Mouse (Mus musculus): ENCODE measurements around the gene Dnttip1.

The Dnttip1 gene

DNA sequence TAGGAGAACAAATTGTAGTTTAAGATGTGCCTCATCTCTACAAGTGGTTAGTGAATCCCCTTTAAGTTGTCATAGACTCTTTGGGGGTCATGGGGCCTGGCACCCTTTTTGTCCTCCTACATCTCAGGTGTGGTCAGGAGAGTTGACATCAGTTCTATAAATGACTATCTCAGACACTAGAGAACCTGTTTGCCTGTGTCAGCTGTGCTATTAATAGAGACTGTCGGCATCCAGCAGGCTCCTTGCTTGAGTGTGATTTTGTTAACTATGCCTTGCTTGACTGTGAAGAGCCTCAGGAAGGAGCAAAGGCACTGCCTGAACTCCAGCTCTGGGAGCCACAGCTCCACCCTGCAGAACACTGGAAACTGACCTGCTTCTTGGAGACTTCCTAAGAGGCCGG lies 9.0 kb downstream of the Dnttip1 start:
- no peak for DNase-seq

DNA sequence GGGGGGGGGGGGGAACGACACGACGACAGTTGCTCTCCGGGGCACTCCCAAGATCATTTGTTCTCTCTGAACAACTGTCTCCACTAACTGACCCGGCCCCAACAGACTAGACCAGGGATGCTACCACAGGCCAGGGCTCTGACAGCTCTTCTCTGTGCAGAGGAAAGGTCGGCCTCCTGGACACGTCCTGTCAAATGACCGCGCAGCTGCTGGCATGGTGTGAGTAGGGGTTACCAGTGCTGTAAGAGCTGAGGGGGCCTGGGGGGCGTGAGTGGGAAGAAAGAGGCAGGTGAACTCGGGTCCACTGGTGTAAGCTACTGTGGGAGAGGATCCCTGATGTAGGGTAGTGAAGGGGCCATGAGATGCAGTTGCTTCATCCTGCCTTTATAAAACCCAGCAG lies 12.1 kb downstream of the Dnttip1 start:
- DNase-seq = no peak

DNA sequence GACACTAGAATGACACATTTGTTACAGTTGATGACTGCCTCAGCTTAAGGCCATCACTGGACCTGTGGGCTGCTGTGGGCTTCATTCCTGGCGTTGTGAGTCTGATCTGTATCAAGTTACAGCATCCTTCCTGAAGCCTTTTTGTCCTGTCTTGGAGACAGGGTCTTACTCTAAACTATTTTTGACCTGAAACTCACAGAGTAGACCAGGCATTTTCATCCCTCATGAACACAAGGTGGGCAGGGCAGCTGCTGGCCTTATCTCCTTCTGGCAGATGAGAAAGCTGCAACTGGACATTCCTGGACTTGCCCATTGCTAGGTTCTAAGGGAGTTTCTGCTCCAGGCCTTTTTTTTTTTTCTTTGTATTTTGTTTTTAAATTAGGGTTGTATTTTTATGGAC lies 12.9 kb downstream of the Dnttip1 start:
- no peak for DNase-seq

DNA sequence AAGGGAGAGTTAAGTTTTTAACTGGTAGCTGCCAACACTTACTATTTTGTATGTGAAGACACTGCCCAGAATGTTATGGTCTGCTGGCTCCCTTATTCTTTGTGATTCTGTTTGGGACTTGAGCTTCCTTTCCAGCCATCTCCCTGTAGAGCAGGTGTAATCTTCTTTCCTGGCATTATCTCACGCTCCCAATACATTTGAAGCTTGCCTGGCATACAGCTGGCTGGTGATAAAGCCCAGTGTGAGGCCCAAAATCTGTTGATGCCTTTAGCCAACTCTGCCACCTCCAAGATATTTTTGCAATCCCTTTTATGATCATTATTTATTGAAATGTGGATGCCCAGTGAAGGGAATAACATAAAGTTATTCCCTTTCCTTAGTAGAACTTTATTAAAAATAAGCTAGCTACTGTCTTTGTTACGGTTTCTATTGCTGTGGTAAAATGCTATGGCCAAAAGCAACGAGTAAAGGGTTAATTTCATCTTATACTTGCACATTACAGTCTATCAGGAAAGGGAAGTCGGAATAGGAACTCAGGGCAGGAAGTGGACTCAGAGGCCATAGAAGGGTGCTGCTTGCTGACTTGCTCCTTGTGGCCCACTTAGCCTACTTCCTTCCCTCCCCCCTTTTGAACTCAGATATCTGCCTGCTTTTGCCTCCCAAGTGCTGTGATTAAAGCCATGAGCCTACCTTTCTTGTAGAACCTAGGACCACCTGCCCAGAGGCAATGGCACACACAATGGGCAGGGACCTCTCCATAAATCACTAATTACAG lies 14.5 kb downstream of the Dnttip1 start:
- no peak for DNase-seq

DNA sequence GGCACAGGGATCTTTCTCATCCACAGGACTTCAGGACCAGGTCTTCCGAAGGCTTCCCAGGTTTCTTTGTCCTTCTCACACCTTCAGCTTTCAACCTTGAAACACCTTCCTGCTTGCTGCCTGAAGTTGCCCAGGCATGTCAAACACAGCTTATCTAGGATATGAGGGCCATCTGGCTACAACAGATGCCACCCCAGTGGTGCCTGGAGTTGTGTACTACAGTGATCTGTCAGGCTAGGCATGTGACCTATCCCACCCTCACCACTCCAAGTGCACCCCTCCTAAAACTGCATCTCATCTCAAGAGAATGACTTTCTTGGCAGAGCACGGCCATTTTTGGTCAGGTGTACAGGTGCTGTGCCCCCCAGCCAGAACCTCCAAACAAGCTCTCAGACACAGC lies 15.7 kb downstream of the Dnttip1 start:
- no peak for DNase-seq

DNA sequence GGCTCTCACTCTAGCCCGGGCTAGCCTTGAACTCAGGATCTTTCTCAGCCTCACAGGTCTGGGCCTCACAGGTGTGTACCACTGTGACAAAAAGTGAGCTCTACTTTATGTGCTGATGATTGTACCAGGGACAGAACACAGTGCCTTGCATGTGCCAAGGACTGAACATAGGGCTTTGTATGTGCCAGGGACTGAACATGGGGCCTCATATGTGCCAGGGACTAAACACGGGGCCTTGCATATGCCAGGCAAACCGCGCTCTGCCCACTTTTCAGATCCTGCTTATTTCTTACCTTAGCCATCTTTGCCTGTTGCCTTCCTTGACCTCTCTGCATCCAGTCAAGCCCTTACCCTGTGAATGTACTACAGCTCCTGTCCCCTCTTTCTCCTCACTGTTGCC lies 16.2 kb downstream of the Dnttip1 start:
- DNase-seq = no peak

DNA sequence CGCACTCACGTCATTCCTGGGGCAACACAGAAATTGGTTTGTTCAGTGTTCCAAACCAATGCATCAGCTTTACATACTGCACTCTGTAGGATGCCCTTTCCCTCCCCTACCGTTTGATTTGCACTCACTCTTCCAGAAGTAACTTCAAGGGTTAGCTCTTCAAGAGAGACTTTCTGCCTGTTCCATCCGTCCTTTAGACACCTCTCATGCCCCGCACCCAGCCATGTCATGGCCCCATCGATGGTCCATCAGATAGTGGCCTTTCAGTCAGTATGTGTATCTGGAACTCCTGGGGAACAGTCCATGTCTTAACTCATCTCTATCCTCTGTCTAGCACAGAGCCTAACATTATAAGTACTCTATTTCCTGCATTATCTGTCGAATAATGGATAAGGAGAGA lies 16.8 kb downstream of the Dnttip1 start:
- no peak for DNase-seq

DNA sequence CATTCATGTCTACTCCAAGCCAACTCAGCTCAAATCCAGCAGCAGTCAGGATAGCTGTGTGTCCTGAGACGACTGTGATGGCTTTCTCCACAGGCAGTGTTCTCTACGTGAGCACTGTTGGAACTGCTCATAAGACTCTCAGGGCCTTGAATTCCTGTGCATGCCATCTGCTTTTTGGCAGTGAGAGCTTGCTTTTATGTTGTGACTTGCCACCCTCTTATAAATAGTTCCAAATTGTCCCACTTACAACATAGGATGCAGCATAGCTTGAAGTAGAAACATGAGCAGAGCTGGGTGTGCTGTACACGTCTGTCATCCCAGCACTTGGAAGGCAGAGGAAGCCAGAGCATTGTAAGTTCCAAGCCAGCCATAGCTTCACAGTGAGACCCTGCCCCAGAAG lies 20.1 kb downstream of the Dnttip1 start:
- no peak for DNase-seq

DNA sequence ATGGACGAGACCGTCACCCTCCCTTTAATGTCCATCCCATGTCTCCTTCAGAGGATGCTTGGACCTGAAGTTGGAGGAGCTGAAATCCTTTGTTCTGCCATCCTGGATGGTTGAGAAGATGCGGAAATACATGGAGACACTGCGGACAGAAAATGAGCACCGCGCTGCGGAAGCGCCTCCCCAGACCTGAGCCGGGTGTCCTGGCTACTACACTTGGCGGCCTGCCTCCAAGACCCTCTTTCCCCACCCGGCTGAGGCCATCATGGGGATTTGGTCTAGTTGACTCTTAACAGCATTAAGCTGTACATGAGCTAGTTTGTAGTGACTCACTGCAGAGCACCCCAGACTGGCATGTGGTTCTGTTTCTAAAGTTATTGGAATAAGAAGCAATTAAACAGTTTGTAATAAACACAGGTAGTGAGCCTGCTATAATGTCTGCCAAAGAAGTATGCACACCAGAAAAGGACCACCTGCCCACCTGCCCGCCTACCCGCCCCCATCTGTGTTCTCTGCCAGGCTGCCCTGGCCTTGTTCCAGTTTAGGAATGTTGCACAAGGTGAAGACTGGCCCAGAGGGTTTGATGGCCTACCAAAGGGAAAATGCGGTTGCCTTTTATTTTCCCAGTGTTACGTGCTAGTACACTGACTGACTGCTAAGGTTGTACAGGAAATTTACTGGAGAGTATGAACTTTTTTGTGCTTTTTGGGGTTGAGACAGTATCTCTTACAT lies 22.2 kb downstream of the Dnttip1 start:
- DNase-seq = no peak

DNA sequence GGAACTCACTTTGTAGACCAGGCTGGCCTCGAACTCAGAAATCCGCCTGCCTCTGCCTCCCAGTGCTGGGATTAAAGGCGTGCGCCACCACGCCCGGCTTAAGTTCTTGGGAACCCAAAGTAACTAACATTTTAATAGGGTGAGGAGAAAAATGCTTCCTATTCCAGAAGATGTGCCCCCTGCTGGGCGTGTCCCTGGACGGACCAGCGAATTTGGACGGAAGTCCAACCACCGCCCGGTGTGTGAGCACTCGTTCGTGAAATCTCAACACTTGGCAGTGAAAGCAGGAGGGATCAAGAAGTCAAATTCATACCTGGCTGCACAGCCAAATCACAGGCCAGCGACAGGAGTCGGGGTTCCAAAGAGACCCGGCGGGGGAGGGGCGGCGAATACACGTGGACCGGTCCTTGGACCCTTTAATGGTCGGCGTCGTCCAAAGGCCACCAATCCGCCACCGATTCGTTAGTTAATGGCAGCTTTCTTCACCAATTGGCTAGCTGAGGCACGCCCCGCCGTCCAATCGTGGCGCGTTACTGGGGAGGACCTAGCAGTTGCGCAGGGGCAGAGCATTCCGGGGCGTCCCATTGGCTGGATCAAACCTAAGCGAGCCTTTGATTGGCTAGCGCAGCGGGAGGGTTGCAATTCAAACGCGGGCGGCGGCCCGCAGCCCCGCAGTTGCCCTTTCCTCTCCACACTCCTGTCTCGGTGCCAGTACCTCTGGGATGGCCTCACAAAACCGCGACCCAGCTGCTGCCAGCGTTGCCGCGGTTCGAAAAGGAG lies 23.7 kb downstream of the Dnttip1 start, which contains the start of gene Ube2c:
Gene Ube2c, plus strand, starts transcription at position 641 of the 780 bp plus-strand sequence.
- peak; percentile 99 for DNase-seq

DNA sequence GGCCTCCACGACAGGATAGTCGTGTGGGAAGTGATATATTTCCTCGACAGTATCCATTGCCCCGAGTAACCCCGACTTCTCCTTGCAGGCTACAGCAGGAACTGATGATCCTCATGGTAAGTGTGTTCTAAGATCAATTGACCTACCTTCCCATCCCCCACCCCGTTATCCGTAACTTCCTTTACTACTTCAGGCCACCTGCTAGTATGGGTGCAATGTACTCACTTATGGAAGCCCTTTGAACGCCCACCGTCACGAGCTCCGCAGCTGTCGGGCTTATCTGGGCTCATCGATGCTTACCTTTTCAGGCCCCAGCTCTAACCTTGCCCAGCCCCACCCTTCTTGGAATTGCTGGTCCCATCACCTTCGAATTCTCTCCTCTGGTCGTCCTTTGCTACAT lies 24.5 kb downstream of the Dnttip1 start:
- no peak for DNase-seq

DNA sequence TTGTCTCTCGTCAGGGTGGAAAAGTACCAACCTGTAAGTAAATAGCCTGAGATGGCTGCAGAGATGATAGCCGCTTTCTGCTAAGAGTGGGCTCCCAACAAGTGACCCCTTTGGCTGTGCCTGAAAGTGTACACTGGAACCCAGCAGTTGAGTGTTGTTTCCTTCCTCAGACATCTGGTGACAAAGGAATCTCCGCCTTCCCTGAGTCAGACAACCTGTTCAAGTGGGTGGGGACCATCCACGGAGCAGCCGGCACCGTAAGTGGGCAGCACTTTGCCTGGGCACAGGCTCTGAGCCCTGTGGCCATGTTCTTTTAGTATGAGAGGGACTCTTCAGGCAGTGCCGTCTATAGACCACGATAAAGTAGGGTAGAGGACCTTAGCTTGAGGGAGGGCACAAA lies 25.3 kb downstream of the Dnttip1 start:
- DNase-seq = no peak

DNA sequence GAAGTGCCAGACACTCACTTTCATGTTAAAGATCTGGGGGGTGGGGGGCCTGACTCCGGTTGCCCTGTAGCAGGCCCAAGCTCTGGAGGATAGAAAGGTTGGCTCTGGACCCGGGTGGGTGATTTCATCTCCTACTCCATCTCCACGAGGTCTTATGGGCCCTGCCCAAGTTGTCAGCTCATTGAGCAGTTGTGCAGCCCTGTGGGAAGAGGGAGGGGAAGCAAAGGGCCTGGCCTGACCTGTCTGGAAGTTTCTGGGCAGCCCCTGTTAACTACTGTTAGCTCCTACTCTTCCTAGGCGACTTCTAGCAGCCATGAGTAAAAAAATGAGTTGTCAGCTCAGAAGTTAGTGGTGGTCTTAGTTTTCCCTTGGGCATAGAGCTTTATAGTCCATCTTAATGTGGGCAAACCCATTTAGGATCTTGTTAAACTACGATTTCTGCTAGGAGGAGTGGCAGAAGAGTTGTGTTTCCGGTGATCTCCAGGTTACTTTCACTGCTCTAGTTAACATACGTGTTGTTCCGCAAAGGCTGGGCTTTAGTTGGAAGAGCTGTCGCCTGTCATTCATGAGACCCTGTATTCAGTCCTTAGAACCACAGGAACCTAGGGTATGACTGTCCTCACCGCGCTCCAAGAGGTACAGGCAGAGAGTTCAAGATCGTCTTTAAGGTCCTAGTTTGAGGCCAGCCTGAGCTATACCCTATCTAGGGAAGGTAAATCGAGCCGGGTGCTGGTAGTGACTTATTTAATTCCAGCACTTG lies 27.6 kb downstream of the Dnttip1 start:
- no peak for DNase-seq

DNA sequence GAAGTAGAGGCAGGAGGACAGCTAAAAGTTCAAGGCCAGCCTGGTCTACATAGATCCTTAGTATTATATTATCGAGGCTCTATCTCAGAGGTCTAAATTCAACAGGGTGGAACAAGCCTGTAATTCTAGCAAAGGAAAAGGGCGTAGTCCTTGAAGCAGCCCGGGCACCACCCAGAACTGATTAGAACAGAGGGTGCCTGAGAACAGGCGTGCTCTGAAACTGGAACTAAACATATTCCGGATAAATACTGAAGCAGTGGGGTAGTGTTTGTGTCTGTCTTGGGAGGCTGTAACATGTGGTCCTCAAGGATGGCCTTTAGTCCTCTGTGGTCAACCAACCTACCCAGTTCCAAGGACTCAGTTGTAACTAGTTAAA lies 28.2 kb downstream of the Dnttip1 start:
- DNase-seq = no peak

DNA sequence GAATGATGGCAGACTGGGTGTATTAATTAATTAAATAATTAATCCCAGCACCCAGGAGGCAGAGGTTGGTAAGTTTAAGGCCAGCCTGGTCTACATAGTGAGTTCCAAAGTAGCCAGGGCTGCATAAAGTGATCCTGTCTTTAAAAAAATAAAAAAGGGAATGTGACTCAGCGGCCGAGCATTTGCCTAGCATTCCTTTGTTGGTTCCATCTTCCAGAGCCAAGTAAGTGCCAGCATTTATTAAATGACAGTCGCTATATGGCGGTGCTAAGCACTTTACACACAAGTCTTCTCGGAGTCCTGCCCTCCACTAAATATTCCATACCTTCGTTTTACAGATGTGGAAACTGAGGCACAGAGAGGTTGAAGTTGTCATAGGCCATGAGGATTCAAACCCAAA lies 30.3 kb downstream of the Dnttip1 start:
- DNase-seq = no peak

DNA sequence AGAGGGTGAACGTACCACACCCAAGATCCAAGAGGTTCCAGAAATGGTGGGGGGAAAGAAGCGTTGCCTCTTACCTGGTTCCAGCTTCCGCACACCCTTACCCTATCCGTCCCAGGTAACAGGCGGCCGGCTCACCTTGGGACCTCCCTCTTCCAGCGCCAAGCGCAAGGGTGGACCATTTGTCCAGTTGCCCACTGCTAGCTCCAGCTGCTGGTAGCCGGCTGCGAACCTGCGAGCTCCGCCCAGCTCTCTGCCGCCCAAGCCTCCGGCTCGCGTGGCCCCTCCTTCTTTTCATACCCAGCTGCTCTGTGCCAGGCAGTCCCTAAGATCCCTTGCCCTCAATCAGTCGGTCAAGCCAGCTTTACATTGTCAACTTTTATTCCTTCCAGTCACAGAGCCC lies 31.0 kb downstream of the Dnttip1 start:
- DNase-seq = no peak

DNA sequence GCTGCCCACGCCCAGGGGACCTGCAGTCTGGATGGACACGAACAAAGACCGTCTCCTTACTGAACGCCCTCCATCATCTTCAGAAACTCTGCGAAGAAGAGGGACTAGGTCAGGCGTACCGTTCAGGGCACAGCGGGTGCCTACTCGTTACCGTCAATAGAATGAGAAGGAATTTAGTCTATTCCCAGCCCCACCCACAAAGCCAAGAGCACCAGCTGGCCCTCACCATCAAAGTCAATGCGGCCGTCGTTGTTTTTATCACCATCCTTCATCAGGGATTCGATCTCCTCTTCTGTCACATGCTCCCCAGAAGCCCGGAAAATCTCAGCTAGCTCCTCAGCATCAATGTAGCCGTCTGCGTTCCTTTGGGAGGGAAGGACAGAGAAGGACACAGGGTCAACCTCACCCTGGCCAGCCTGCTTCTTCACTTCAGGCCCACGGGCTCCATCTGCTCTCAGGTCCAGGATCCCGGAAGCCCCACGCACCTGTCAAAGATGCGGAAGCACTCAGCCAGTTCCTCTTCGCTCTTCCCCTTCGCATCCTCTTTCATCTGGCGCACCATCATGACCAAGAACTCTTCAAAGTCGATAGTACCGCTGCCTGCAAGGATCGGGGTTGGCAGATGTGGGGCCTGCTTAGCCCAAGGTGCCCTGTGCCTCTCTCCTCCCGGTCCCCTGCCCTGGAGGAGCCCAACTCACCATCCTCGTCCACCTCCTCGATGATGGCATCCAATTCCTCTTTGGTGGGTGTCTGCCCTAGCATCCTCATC lies 31.6 kb downstream of the Dnttip1 start:
- DNase-seq = no peak

DNA sequence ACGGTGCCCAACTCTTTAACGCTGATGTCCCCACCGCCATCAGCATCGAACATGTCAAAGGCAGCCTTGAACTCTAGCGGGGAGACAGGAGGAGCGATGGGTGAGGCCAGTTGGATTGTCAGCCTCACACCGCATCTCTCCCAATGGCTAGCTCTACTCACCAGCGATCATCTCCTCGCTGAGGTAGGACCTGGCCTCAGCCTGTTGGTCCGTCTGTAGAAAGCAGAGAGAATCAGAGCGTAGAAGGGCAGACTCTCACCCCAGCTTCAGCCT lies 32.2 kb downstream of the Dnttip1 start:
- no peak for DNase-seq

DNA sequence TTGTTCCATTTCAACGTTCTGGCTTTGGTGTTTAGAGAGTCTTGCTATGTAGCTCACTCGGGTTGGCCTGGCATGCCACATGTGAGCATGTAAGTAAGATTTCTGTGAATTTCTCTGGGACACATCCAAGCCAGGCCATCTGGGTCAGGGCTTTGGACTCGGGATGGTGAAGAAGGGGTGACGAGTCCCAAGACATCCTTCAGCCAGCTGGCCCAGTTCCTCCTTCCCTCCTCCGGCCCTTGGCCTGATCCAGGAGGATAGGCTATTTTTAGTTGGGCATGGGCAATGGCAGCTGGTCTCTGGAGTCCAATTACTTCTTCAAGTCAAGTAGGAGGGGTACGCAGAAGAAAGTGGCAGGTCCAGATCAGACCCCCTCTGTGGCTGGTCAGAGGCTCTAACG lies 33.0 kb downstream of the Dnttip1 start:
- DNase-seq = no peak

DNA sequence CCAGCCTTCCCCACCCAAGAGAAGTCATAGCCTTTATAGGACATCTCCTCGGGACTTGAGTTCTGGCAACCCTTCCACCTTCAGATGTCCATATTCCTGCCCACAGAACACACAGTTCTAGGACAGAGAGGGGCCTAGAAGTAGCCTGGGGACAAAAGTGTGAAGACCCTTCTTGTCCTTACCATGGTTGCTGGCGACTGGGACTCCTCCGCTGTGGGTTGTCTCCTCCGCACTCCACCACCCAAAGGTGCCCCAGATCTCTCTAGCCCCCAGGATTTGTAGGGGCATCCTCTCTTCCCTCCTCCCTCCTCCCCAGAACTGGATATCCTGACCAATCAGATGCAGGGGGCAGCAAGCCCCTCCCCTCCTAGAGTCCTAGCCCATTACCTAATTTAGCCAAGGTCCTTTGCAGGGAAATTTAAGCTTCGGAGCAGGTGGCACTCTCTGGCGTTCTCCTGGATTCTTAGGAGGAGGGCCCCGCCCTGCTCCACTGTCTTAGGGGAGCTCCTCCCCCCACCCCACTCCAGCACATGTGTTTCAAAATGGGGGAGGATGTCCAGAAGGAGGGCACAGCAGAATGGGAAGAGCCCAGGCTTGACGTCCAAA lies 33.8 kb downstream of the Dnttip1 start, which contains the start of gene Tnnc2:
Gene Tnnc2, minus strand, starts transcription at position 487 of the 606 bp plus-strand sequence.
- DNase-seq = no peak

DNA sequence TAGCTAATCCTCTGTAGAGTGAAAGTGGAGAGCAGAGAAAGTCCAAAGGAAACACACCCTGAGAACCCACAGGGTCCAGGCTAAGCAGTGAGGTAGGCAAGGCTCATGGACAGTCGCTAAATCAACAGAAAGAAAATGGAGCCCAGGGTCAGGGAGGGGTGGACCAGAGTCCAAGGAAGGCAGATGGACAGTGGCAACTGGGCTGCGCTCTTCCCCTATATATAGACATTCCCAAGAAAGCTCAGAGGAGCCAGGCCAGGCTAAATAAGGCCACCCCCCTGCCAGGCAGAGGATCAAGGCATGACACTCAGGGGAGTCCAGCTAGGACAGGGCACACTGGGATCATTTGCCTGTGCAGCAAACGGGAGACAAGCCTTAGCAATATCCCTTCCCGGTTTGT lies 36.1 kb downstream of the Dnttip1 start:
- no peak for DNase-seq
